Mouse (Mus musculus) kidney, postnatal 4 days (tissue): ENCODE measurements around the gene Slc6a13.

ENCODE experiments used
- DNase-seq, 2 experiments: peaks; one replicate each; pipeline ENCODE4 v3.0.0; 2021; ENCODE audit warnings: mixed read lengths in 2 of 2

The Slc6a13 gene

GRCm38 (mm10) chr6:121299954-121300353, at the start of gene Slc6a13:
Gene Slc6a13, plus strand, starts transcription at chr6:121300227.
- peak; percentile 80 to 87 for DNase-seq

DNA sequence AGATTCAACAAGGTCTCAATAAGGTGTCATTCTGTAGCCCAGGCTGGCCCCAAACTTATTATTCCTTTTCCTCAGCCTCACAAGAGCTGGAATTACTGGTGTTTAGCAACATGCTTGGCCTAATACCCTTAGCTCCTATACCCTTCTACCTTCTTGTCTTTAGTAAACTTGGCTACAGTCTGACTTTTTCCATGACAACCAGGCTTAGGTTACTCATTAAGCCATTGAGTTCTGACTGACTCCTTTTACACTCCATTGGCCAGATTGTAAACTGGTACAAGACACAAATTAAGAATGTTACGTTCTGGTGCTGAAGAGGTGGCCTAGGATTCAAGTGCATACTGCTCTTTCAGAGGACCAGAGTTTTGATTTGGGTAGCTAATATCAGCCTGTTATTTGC, 49.6 kb upstream of the Slc6a13 start:
- no peak for DNase-seq

DNA sequence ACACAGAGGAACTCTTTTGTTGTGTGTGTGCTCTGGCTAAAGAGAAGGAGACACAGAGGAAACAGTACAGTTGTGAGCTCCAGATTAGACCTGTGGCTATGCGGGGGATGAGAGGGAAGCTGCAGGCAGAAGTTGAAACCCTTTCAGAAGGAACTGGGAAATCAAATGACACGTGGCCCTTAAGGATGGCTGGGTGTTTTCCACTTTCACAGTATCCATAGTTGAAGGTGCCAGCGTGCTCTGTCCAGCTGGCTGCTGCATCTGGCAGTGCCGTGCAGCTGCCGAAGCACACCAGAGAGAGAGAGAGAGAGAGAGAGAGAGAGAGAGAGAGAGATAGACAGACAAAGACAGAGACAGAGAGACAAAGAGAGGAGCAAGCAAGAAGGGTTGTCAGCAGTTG, 48.8 kb upstream of the Slc6a13 start:
- no peak for DNase-seq

- DNase-seq, result peak; percentile 82 to 83
Measured at GRCm38 (mm10) chr6:121260548-121260947, 39.5 kb upstream of the Slc6a13 start.

- no peak for DNase-seq
Measured at GRCm38 (mm10) chr6:121261233-121261632, 38.8 kb upstream of the Slc6a13 start.

GRCm38 (mm10) chr6:121262004-121262403, 38.0 kb upstream of the Slc6a13 start:
- no peak for DNase-seq

DNA sequence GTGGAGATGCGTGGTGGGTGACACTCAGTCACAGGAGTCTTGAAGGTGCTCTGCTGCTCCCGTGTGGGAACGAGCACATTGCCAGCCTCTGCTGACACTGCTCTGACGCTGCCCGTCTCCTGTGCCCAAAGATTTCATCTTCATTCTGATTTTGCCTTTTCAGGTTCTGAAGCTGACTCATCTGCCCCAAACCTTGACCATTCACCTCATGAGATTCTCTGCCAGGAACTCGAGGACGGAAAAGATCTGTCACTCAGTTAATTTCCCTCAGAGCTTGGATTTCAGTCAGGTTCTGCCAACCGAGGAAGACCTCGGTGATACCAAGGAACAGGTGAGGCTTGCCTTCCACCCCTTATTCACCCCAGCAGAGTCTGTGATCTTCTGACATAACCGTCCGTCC, 37.5 kb upstream of the Slc6a13 start:
- DNase-seq, result no peak

- no peak for DNase-seq
Measured at GRCm38 (mm10) chr6:121270156-121270555, 29.9 kb upstream of the Slc6a13 start.

DNA sequence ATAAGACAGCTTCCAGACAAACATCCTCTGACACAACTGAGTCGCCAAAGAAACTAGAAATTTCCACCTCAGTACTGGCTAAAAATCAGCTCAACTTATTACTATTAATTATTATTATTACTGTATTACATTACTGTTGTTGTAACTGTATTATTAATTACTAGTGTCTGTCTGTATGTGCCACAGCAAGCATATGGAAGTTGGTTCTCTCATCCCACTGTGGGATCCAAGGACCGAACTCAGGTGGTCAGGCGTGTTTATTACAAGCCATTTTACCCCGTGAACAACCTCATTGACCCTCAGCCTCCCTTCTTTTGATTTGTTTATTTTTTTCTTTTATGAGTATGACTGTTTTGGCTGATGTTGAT, 28.3 kb upstream of the Slc6a13 start:
- no peak for DNase-seq

GRCm38 (mm10) chr6:121272075-121272800, 27.8 kb upstream of the Slc6a13 start:
- DNase-seq, result peak; percentile 89 to 92

GRCm38 (mm10) chr6:121274356-121274755, 25.7 kb upstream of the Slc6a13 start:
- peak; percentile 16 to 44 for DNase-seq

- no peak for DNase-seq
Measured at GRCm38 (mm10) chr6:121284132-121284531, 15.9 kb upstream of the Slc6a13 start.

DNA sequence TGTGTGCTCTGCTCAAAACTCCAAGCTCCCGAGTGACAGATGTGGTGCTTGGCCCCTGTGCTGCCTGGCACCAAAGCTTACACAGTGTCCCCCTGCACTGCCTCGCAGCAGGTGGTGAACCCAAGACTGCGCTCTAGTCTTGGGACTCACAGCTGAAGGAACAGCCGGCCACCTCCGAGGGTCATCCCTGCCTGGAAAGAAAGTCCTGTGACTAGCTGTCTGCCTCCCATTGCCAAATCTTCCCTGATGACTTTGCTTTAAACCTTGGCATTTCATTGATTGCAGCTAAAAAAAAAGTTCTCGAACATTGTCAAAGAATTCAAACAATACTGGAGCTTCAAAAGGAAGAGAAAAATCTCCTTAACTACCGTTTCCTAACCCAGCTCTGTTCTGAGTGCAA, 710 bp upstream of the Slc6a13 start:
- DNase-seq, result no peak

DNA sequence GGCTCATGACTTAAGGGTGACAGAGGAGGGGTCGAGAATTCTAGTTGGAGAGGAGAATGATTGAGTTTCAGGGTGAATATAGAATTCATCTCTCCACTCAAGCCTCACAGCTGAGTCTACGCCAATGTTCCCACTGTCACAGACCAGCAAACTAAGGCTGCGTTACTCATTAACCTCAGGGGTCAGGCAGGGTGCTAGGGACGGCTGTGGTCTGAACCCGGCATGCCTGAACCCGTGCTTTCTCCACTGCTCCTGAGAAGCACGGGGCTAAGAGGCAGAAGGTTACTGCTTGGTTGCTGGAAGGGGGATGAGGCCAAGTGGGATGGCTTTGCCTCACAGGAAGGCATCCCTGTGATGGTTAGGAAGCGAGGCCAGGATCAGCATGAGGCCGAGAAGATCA, 477 bp downstream of the Slc6a13 start:
- peak; percentile 25 to 55 for DNase-seq

GRCm38 (mm10) chr6:121303466-121304220, 3.6 kb downstream of the Slc6a13 start:
- DNase-seq, result peak; percentile 25 to 45

DNA sequence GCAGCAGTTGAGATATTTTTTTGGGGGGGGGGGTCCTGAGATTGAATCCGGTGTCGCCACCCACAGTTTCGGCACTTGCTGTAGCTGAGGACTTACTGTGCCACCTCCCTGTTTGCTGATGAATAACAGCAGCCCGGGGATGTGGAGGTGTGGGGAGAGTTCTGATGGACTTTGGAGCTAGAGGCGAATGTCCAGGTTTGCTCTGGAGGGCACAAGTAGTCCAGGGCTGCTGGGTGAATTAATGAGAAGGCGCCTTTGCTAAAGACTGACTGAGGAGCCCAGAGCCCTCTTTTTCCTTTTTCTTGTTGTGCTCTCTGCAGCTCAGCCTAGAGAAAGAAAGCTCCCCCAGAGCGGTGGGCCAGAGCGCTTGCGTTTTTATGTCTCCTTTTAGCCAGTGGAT, 4.6 kb downstream of the Slc6a13 start:
- DNase-seq, result peak; percentile 49 to 68

DNA sequence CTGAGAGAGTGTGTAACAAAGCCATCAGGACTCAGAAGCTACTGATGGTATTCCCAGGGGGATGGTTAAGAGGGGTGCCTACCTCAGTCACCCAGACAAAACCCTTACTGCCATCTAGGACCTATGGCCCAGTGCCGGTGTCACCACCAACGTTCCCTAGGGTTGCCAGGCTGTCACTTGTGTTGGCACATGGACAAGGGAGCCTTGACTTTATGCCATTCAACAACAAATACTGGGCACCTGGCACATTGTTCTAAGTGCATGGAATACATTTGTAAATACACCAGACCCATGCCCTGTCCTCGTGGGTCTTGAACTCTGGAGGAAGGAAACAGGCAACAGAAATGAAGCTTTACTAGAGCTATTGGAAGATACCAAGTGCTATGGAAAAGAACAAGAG, 5.5 kb downstream of the Slc6a13 start:
- DNase-seq, result no peak

- DNase-seq, result peak; percentile 41 to 62
Measured at GRCm38 (mm10) chr6:121310984-121311383, 11.0 kb downstream of the Slc6a13 start.

DNA sequence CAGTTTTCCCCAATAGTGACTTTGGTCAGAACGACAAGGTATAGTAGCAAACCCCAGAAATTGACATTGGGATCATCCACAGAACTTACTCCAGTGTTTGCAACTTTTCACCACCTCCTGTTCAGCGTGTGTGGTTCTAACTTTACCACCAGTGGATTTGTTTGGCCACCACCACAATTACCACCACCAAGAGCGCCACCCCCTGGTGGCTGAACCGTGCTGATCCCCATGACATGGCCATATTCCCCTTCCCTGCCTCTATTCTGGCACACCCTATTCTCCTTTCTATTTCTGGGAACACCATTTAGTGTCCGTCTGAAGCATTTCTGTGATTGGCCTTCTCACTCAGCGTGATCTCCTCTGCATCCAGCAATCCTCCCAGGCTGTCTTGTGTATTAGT, 19.1 kb downstream of the Slc6a13 start:
- DNase-seq, result peak in 1 of 2 experiments; percentile 27

DNA sequence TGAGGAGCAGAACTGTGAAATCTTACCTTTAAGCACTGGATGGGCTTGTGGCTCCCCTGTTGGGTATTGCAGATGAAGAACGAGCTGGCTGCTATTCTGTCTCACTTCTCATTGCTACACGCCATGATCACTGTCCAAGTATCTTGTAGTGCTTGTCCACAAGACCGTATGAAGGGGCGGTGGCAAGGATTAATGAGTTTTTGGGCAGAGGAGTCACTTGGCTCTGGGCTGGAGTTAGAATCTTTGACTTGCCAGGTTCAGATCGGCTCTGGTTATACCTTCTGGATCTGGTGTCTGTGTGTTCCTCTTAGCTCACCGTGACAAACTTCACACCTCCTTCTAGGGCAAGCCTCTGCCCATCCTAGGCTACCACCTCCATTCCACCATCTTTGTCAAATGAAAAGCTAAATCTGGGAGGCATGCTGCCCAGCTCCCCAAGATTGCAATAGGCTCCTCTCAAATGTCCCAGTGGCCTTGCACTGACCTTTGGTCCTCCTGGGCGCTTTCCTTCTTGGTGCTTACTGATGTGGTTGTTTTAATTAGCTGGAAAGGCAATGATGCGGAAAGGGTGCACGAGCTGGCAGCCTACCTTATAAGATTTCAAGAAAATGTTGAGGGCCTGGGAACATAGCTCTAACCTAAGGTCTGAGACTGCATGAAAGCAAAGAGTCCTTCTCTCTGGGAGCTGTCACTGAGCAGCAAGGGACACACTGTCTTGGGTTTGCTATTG, 22.5 kb downstream of the Slc6a13 start:
- peak; percentile 29 to 60 for DNase-seq

- DNase-seq, result no peak
Measured at GRCm38 (mm10) chr6:121325298-121325697, 25.3 kb downstream of the Slc6a13 start.

- peak in 1 of 2 experiments; percentile 45 for DNase-seq
Measured at GRCm38 (mm10) chr6:121325740-121326139, 25.7 kb downstream of the Slc6a13 start.

- peak in 1 of 2 experiments; percentile 47 for DNase-seq
Measured at GRCm38 (mm10) chr6:121326486-121327069, 26.6 kb downstream of the Slc6a13 start.
